Mouse (Mus musculus): ENCODE data around the gene Slc6a6.

GRCm38 (mm10) chr6:91719865-91720533, 36.1 kb downstream of the Slc6a6 start:
- TF ChIP-seq CTCF (IDR thresholded peaks at IDR 0.05; ENCODE audit: insufficient read depth, low read depth, low read length) = no peak
- TF ChIP-seq POLR2A (IDR thresholded peaks at IDR 0.05; ENCODE audit: insufficient read depth, low read depth, low read length) = no peak

Measured in olfactory bulb, adult 2 months (tissue).